Mouse (Mus musculus) CH12.LX (cell line): ENCODE data around the gene Zfp219. TPM values are rescaled to one million over a fixed set of nuclear protein-coding genes. Genes with fewer than 3 reads are reported as not detected.

Source experiments
- DNase-seq: peaks from one replicate; pipeline ENCODE4 v3.0.0-alpha.2; 2013; ENCODE audit errors: extremely low read depth
- H3K27ac ChIP-seq: 2 replicates; pipeline ENCODE4 v1.5.1; 2012; ENCODE audit warnings: low read depth, mild to moderate bottlenecking, control low read depth, moderate library complexity; ENCODE audit not compliant: insufficient read depth
- H3K27me3 ChIP-seq: replicated peaks from 2 replicates; pipeline ENCODE3; 2012; ENCODE audit warnings: inconsistent platforms
- H3K36me3 ChIP-seq, 2 experiments: replicated peaks in 1 of 2; 2 replicates each; pipeline versions ENCODE3 to v1.6.1; 2012; ENCODE audit warnings: inconsistent platforms in 1 of 2, low read length in 1 of 2, mild to moderate bottlenecking in 1 of 2, mixed read lengths in 1 of 2, moderate library complexity in 1 of 2; ENCODE audit not compliant: control insufficient read depth in 1 of 2, insufficient read depth in 1 of 2
- H3K4me1 ChIP-seq, 2 experiments: 2 replicates each; pipeline ENCODE4 v1.6.1; 2012; ENCODE audit warnings: inconsistent platforms in 1 of 2, moderate library complexity in 1 of 2; ENCODE audit not compliant: insufficient read depth in 2 of 2, control insufficient read depth in 1 of 2
- H3K4me2 ChIP-seq: 2 replicates; pipeline ENCODE4 v1.6.1; 2012; ENCODE audit warnings: low read depth, mild to moderate bottlenecking, control low read depth; ENCODE audit not compliant: poor library complexity, insufficient read depth, severe bottlenecking
- H3K4me3 ChIP-seq, 3 experiments: fragments of 150-350 bp in 1 of 3; sonication (generic) in 1 of 3; replicated peaks in 1 of 3; 2 replicates each; pipeline versions ENCODE3 to v1.5.1; 2011 to 2012; ENCODE audit warnings: low read depth in 2 of 3, low read length in 2 of 3, mild to moderate bottlenecking in 2 of 3, moderate library complexity in 2 of 3, control low read depth in 1 of 3, improper control_type of control experiment in 1 of 3, inconsistent platforms in 1 of 3, mixed read lengths in 1 of 3; ENCODE audit not compliant: poor library complexity in 1 of 3
- H3K79me2 ChIP-seq: replicated peaks from 2 replicates; pipeline ENCODE4 v1.6.1; 2012; ENCODE audit warnings: mild to moderate bottlenecking, moderate library complexity; ENCODE audit not compliant: control insufficient read depth, poor library complexity, insufficient read depth, severe bottlenecking; ENCODE audit errors: extremely low read depth
- H3K9ac ChIP-seq: 2 replicates; pipeline ENCODE4 v1.6.1; 2012; ENCODE audit warnings: low read depth, mild to moderate bottlenecking, control low read depth, moderate library complexity; ENCODE audit not compliant: insufficient read depth
- H3K9me3 ChIP-seq: replicated peaks from 2 replicates; pipeline ENCODE3; 2012; ENCODE audit warnings: low read length, inconsistent platforms, mixed read lengths
- BHLHE40 ChIP-seq: IDR thresholded peaks from 2 replicates; pipeline ENCODE4 v1.6.1; 2011; ENCODE audit warnings: mild to moderate bottlenecking, low read depth, low read length, improper control_type of control experiment
- CHD2 ChIP-seq: IDR thresholded peaks from 2 replicates; pipeline ENCODE4 v1.6.1; 2011; ENCODE audit warnings: low read length, improper control_type of control experiment
- E2F4 ChIP-seq: IDR thresholded peaks from 2 replicates; pipeline ENCODE4 v1.6.1; 2011; ENCODE audit warnings: low read depth, low read length, improper control_type of control experiment; ENCODE audit not compliant: insufficient replicate concordance
- ELF1 ChIP-seq: IDR thresholded peaks from 2 replicates; pipeline ENCODE4 v1.6.1; 2014; ENCODE audit warnings: low read depth, mild to moderate bottlenecking, inconsistent platforms, low read length, improper control_type of control experiment
- GABPA ChIP-seq: IDR thresholded peaks from 2 replicates; pipeline ENCODE4 v1.6.1; 2012; ENCODE audit warnings: low read depth, low read length, improper control_type of control experiment, inconsistent platforms; ENCODE audit not compliant: insufficient replicate concordance
- IRF4 ChIP-seq: IDR thresholded peaks from 2 replicates; pipeline ENCODE4 v1.6.1; 2014; ENCODE audit warnings: low read depth, mild to moderate bottlenecking, inconsistent platforms, low read length, improper control_type of control experiment
- KAT2A ChIP-seq: IDR thresholded peaks from 2 replicates; pipeline ENCODE4 v1.6.1; 2012; ENCODE audit warnings: low read length, improper control_type of control experiment, inconsistent platforms; ENCODE audit not compliant: insufficient replicate concordance
- MAFK ChIP-seq: IDR thresholded peaks from 2 replicates; pipeline ENCODE4 v1.6.1; 2011; ENCODE audit warnings: low read length, improper control_type of control experiment; ENCODE audit not compliant: insufficient replicate concordance
- MAZ ChIP-seq: IDR thresholded peaks from 2 replicates; pipeline ENCODE4 v1.6.1; 2012; ENCODE audit warnings: low read depth, mild to moderate bottlenecking, inconsistent platforms, low read length, improper control_type of control experiment, moderate library complexity
- MEF2A ChIP-seq: IDR thresholded peaks from 2 replicates; pipeline ENCODE4 v1.6.1; 2014; ENCODE audit warnings: low read depth, mild to moderate bottlenecking, inconsistent platforms, low read length, improper control_type of control experiment, borderline replicate concordance
- NRF1 ChIP-seq: IDR thresholded peaks from 2 replicates; pipeline ENCODE4 v1.6.1; 2014; ENCODE audit warnings: low read depth, mild to moderate bottlenecking, inconsistent platforms, low read length, improper control_type of control experiment, moderate library complexity
- PAX5 ChIP-seq: IDR thresholded peaks from 2 replicates; pipeline ENCODE4 v1.6.1; 2012; ENCODE audit warnings: low read length, inconsistent platforms, mixed read lengths
- POLR2AphosphoS2 ChIP-seq: IDR thresholded peaks from 2 replicates; pipeline ENCODE4 v1.6.1; 2011; ENCODE audit warnings: low read depth, low read length, improper control_type of control experiment
- RCOR1 ChIP-seq: conservative IDR thresholded peaks from 2 replicates; pipeline ENCODE4 v1.6.1; 2012; ENCODE audit warnings: low read depth, mild to moderate bottlenecking, inconsistent platforms, low read length, improper control_type of control experiment
- SIN3A ChIP-seq: IDR thresholded peaks from 2 replicates; pipeline ENCODE4 v1.6.1; 2012; ENCODE audit warnings: low read length, improper control_type of control experiment, inconsistent platforms
- TBP ChIP-seq: conservative IDR thresholded peaks from 2 replicates; pipeline ENCODE4 v1.6.1; 2011; ENCODE audit warnings: low read depth, low read length, improper control_type of control experiment
- TCF12 ChIP-seq: IDR thresholded peaks from 2 replicates; pipeline ENCODE4 v1.6.1; 2014; ENCODE audit warnings: low read depth, mild to moderate bottlenecking, inconsistent platforms, low read length, improper control_type of control experiment
- UBTF ChIP-seq: IDR thresholded peaks from 2 replicates; pipeline ENCODE4 v1.6.1; 2012; ENCODE audit warnings: low read depth, mild to moderate bottlenecking, inconsistent platforms, low read length, improper control_type of control experiment, moderate library complexity
- USF1 ChIP-seq: IDR thresholded peaks from 2 replicates; pipeline ENCODE4 v1.6.1; 2014; ENCODE audit warnings: low read depth, mild to moderate bottlenecking, inconsistent platforms, low read length, improper control_type of control experiment
- USF2 ChIP-seq: conservative IDR thresholded peaks from 2 replicates; pipeline ENCODE4 v1.6.1; 2011; ENCODE audit warnings: low read depth, low read length, improper control_type of control experiment
- ZMIZ1 ChIP-seq: IDR thresholded peaks from 2 replicates; pipeline ENCODE4 v1.6.1; 2012; ENCODE audit warnings: low read depth, mild to moderate bottlenecking, inconsistent platforms, low read length, improper control_type of control experiment
- dilution Hi-C: fragments of 300-500 bp; cut with MboI; formaldehyde crosslinking; loops from 2 replicates; pipeline ENCODE4 v1.14.3; 2020; ENCODE audit warnings: low sequenced_read_pairs; ENCODE audit not compliant: extremely low pct_unique_long_range_greater_than_20kb, extremely low pct_ligation_motif_present
- in situ Hi-C: fragments of 300-500 bp; cut with MboI; formaldehyde crosslinking; loops from 3 replicates; pipeline ENCODE4 v1.14.3; 2019; ENCODE audit warnings: low sequenced_read_pairs, low pct_ligation_motif_present, low pct_unique_long_range_greater_than_20kb, mixed read lengths
- polyA plus RNA-seq: library from polyadenylated mRNA; unstranded; fragments of >175 nt; gene quantifications from 2 replicates; pipeline ENCODE4 v1.2.1, GENCODE M21; 2012; ENCODE audit warnings: low read depth; ENCODE audit not compliant: insufficient read length
- total RNA-seq, 2 experiments: library from RNA; depleted of rRNA; stranded (reverse); fragments of 300-350 nt in 1 of 2; fragments of >200 nt in 1 of 2; gene quantifications; 2 replicates each; pipeline ENCODE4 v1.2.3; 2012 to 2014

The Zfp219 gene
- total and polyA plus RNA-seq, 3 experiments = 15.8 to 20.8 (median 20.0) TPM

DNA sequence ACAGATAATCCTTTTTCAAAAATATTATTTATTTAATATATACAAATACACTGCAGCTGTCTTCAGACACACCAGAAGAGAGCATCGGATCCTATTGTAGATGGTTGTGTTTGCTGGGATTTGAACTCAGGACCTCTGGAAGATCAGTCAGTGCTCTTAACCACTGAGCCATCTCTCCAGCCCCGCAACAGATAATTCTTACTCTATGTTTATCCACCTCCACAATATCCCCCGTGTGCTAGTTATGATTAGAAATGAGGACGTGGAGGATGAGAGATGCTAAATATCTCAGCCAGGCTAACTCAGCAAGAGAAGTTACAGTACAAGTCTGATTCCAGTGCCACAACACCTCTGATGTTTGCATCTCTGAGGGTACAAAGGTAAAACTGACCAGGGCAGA is 26.1 kb downstream of the Zfp219 start:
- DNase-seq = no peak
- Histone ChIP-seq H3K4me2 (no peak overlapping the region), H3K79me2 (no peaks in the 10 kb centered on the region), H3K27me3 (peaks cover 2% of the 10 kb centered on the region), H3K27ac (no peak overlapping the region), H3K9me3 (no peaks in the 10 kb centered on the region), H3K4me3 (no peak overlapping the region), H3K36me3 (no peaks in the 10 kb centered on the region), H3K9ac (no peak overlapping the region), H3K4me1 (peaks cover 0 to 3% of the 10 kb centered on the region in 2 experiments; a peak in 1 of 4 replicates)
- in situ Hi-C loops (no loop called here), dilution Hi-C loops (no loop called here)
- TF ChIP-seq IRF4 (no peak), ZMIZ1 (no peak), RCOR1 (no peak), CHD2 (no peak), NRF1 (no peak), E2F4 (no peak), USF2 (no peak), UBTF (no peak), TCF12 (no peak), USF1 (no peak), MAFK (no peak), MEF2A (no peak), GABPA (no peak)

DNA sequence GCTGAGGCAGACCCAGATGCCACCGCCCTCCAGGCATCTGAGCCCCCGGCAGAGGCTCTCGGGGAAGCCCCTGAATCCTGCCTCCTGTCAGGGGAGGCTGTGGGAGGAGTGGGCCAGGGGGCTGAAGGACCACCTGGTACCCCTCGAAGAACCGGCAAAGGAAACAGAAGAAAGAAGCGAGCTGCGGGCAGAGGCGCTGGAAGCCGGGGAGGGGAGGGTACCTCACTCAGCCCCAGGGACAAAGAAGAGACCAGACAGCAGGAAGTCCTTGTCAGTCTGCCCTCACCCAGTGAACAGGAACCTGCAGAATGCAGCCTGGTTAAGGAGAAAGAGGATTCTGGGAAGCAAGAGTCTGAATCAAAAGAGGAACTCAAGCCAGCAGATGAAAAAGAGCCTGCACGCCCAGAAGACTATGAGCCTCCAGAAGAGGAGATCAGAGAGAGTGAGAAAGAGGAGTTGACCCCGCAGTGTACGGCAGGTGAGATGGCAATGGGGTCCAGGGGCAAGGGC is 31.0 kb downstream of the Zfp219 start:
- Histone ChIP-seq H3K79me2 (no peaks in the 10 kb centered on the region), H3K9me3 (no peaks in the 10 kb centered on the region), H3K36me3 (no peaks in the 10 kb centered on the region), H3K27me3 (peaks cover 15% of the 10 kb centered on the region), H3K4me1 (peaks cover 0 to 10% of the 10 kb centered on the region in 2 experiments; a peak in 2 of 4 replicates), H3K9ac (no peak overlapping the region), H3K4me3 (no peak overlapping the region), H3K27ac (no peak overlapping the region), H3K4me2 (no peak overlapping the region)
- dilution Hi-C loops = no loop called here
- in situ Hi-C loops = no loop called here
- no peak for DNase-seq
- TF ChIP-seq BHLHE40 (no peak), USF2 (no peak), TBP (no peak), PAX5 (no peak), GABPA (no peak), ELF1 (no peak), KAT2A (no peak), POLR2AphosphoS2 (no peak), SIN3A (no peak), UBTF (no peak), CHD2 (no peak), USF1 (no peak), MAZ (no peak)
